Mouse (Mus musculus): ENCODE measurements at regions not wholly inside any gene's neighbourhood (a gene's known extent, or its start where the extent isn't known, plus 50 kb on each side); places are given as distances from the start of the nearest gene placed in this dataset.

GRCm38 (mm10) chr15:59138393-59139107, 249.5 kb downstream of the Gm49356 start:
- no peak for DNase-seq (ENCODE audit: low read depth)

GRCm38 (mm10) chr15:59141621-59142020, 252.5 kb downstream of the Gm49356 start:
- no peak for DNase-seq (ENCODE audit: low read depth)

GRCm38 (mm10) chr15:59142481-59142880, 253.4 kb downstream of the Gm49356 start:
- peak; percentile 35 for DNase-seq (ENCODE audit: low read depth)

GRCm38 (mm10) chr15:59143891-59144290, 254.8 kb downstream of the Gm49356 start:
- no peak for DNase-seq (ENCODE audit: low read depth)

GRCm38 (mm10) chr15:59145679-59146078, 256.6 kb downstream of the Gm49356 start:
- peak; percentile 72 for DNase-seq (ENCODE audit: low read depth)

- DNase-seq (ENCODE audit: low read depth): no peak
These were observed 257.0 kb downstream of the Gm49356 start for GRCm38 (mm10) chr15:59146111-59146510.

GRCm38 (mm10) chr15:59146586-59147085, 257.5 kb downstream of the Gm49356 start:
- no peak for DNase-seq (ENCODE audit: low read depth)

- no peak for DNase-seq (ENCODE audit: low read depth)
These were observed 259.4 kb downstream of the Gm49356 start for GRCm38 (mm10) chr15:59148531-59148930.

- no peak for DNase-seq (ENCODE audit: low read depth)
These were observed 262.4 kb downstream of the Gm49356 start for GRCm38 (mm10) chr15:59151506-59151905.

GRCm38 (mm10) chr15:59152786-59153388, 263.8 kb downstream of the Gm49356 start:
- no peak for DNase-seq (ENCODE audit: low read depth)

GRCm38 (mm10) chr15:59153416-59154250, 264.5 kb downstream of the Gm49356 start:
- no peak for DNase-seq (ENCODE audit: low read depth)

- no peak for DNase-seq (ENCODE audit: low read depth)
These were observed 265.6 kb downstream of the Gm49356 start for GRCm38 (mm10) chr15:59154407-59155288.

GRCm38 (mm10) chr15:59155289-59155623, 266.2 kb downstream of the Gm49356 start:
- no peak for DNase-seq (ENCODE audit: low read depth)

- no peak for DNase-seq (ENCODE audit: low read depth)
These were observed 267.2 kb downstream of the Gm49356 start for GRCm38 (mm10) chr15:59156328-59156727.

- peak; percentile 64 for DNase-seq (ENCODE audit: low read depth)
These were observed 269.7 kb downstream of the Gm49356 start for GRCm38 (mm10) chr15:59158760-59159159.

- no peak for DNase-seq (ENCODE audit: low read depth)
These were observed 272.1 kb downstream of the Gm49356 start for GRCm38 (mm10) chr15:59160931-59161920.

- DNase-seq (ENCODE audit: low read depth): no peak
These were observed 279.0 kb downstream of the Gm49356 start for GRCm38 (mm10) chr15:59167937-59168659.

- DNase-seq (ENCODE audit: low read depth): no peak
These were observed 279.6 kb downstream of the Gm49356 start for GRCm38 (mm10) chr15:59168660-59169170.

- no peak for DNase-seq (ENCODE audit: low read depth)
These were observed 280.2 kb downstream of the Gm49356 start for GRCm38 (mm10) chr15:59169237-59169797.
